Mouse (Mus musculus): Measurements from ENCODE around the gene Ssbp4.

- no peak for TF ChIP-seq CTCF (IDR thresholded peaks at IDR 0.05; ENCODE audit: extremely low read depth, insufficient read length, insufficient replicate concordance, low read depth, low read length)
- TF ChIP-seq POLR2A (IDR thresholded peaks at IDR 0.05; ENCODE audit: low read depth, low read length): no peak
These were observed 1.1 kb downstream of the Ssbp4 start for GRCm38 (mm10) chr8:70607603-70607897.
